Mouse (Mus musculus) heart, adult 2 months (tissue): ENCODE data around the gene Farsa.

Experiments used
- CTCF ChIP-seq: fragments of 200-600 bp; IDR thresholded peaks from 2 replicates; pipeline ENCODE4 v1.8.1; 2022; ENCODE audit warnings: antibody characterized with exemption, mild to moderate bottlenecking, moderate library complexity
- POLR2A ChIP-seq: fragments of 200-500 bp; IDR thresholded peaks from 2 replicates; pipeline ENCODE4 v1.6.1; 2011; ENCODE audit warnings: mild to moderate bottlenecking, low read depth, low read length, control low read depth; ENCODE audit not compliant: insufficient read depth

DNA sequence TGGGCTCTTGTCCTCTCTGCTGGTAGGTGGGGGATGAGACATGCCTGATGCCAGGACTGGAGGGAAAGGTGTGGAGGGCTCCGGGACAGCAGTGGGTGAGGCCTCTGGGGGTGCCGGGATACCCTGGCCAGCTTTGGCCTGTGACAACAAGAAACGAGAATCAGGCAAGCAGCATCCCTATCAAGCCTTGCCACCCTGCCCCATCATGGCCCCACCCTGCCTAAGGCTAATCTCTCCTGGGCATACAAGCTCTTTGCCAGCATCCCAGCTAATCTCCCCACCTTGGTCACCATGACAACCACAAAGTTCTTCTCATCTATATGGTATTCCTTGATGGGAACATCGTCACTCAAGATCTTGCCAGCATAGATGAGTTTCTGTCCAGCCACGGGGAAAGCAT, 18.3 kb upstream of the Farsa start:
- TF ChIP-seq POLR2A (no peak), CTCF (no peak)
